Mouse (Mus musculus): ENCODE data around the gene Lysmd1. TPM values are rescaled to one million over a fixed set of nuclear protein-coding genes. Genes with fewer than 3 reads are reported as not detected.

The Lysmd1 gene
- polyA plus RNA-seq, 1 experiment from 2014 or later, result 23.4 TPM

DNA sequence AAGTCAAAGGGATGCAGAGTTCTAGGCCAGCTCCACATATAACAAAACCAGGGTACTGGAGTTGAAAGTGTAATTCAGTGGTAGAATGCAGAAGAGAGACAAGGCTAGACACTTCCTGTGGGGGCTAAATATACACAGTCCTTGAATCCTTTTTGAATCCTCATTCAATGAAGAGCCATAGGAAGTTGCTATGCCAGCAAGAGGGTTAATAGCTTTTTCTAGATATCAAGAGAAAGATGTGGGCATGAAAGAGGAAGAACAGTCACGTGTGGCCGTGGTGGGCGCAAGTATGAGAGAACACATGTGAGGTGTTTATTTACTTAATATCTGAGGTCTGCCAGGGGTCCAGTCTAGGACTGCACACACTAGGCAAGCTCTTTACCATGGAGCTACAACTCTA lies 2.4 kb downstream of the Lysmd1 start:
- no peak for DNase-seq (ENCODE audit: low spot score)

DNA sequence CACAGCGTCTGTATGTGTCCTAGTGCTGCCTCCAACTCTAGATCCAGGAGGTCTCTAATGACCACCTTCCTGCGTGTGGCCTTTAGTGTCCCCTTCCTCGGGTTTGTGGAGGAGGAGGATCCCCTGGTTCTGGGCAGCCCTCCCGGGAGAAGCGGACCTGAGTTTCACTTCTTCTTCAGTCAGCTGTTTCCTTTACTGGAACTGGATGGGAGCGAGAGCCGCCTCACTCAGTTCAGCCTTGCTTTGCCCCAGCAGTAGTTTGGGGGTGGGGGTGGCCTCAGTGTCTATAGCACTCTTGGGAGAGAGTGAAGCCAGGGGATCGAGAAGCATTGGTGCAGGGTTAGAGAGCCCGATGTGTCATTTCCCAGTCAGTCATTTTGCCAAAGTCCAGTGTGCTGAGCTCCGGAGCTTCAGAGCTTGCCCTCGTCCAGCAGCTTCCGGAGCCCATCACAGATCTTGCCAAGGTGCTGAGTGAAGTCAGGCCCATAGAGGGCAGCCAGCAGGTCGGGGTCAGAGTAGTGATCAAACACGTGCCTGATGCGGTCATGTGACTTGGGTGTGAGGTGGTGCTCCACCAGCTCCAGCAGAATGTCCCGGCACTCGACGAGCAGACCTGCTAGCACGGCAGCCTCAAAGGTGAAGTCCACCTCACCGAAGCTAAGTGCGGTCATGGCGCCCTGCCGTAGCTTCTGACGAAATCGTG lies 5.8 kb downstream of the Lysmd1 start:
- no peak for DNase-seq (ENCODE audit: low spot score)

DNA sequence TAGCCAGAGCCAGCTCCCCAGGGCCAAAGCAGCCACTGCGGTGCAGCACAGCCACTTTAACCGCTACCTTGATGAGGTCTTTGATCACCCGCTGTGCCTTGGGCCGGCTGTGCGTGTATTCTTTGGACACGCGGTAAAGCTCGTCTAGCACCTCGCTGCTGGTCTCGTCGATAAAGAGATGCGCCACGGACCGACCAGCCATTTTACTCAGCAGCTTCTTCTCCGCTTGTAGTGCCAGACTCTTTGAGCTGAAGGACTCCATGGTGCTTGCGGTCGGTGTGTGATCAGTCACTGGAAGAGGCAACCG lies 6.4 kb downstream of the Lysmd1 start:
- no peak for DNase-seq (ENCODE audit: low spot score)

DNA sequence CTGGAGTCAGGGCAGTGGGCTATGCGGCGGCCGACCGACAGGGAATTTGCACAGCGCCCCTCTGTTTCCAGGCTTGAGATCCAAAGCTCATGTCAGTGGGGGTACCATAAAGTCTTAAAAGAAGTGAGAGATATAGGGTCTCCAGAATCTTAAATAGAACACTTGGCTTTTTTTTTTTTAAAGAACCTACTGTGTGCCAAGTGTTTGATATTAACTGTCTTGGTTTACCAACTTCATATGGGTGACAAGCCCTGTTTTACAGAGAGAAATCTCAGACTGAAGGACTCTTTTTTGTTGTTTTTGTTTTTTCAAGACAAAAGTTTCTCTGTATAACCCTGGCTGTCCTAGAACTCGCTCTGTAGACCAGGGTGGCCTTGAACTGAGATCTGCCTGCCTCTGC lies 6.9 kb downstream of the Lysmd1 start:
- no peak for DNase-seq (ENCODE audit: low spot score)

DNA sequence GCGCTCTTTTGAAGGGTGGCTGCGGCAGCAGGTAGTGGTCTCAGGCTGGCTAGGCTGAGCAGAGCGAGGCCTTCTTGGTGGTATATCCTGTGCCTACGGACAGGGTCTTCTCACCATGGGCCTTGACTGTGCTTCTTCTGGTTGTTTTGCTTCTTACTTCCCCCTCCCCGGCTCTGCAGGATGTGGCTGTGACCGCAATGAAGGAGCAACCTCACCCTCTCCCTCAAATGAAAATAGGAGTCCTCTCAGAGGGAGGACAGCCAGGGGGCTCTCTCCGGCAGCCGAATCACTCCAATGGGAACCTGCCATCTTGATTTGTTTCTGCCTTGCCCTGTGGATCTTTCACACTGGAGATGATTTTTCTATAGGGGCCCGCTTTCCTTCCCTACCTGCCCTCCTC lies 7.6 kb downstream of the Lysmd1 start:
- peak; percentile 90 for DNase-seq (ENCODE audit: low spot score)

DNA sequence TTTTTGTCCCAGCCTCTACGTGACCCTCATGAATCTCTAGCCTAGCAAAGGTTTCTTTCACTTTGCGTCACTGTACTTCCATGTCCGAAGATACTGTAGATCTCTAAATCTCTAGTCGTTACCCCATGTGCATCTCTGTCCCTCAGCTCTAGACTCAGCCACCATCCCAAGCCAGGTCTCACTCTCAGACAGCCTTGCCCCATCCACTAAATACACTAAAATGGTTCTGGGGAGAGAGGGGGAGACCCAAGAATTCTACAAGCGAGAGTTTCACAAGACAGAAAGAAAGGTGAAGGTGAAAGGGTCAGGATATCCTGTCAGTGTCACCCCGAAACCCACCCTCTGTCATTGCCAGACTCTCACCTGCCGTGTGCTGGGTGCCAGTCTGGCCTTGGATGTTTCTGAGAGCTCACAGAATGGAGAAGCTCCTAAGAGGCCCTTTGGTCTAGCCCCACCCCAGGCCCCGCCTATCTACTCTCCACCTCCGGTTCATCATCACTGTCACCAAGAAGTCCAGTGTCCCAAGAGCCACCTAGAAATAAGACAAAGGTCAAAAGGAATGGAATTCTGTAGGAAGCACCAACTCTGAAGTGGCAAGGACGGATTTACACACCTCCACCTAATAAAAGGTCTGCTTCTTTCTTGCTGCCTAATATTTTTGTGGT lies 8.2 kb downstream of the Lysmd1 start, which contains the start of gene Tnfaip8l2:
TSS of gene Tnfaip8l2 (minus strand) at position 409 of the 665 bp plus-strand sequence.
- peak; percentile 57 for DNase-seq (ENCODE audit: low spot score)

DNA sequence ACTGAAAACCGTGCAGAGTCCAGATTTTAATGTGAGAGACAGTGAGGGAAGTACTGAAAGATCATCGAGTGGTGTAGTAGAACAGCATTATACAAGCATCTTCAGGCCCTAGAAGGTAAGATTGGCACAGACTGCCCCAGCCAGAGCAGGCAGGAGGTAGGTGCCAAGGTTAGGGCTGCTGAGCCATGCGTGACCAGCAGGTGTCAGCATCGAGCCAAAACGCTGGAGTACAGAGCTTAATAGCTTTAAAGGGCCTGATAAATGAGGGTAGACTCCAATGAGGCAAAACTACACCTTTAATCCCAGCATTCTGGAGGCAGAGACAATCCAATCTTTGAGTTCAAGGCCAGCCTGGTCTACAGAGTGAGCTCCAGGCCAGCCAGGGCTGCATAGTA lies 8.7 kb downstream of the Lysmd1 start:
- peak; percentile 88 for DNase-seq (ENCODE audit: low spot score)

DNA sequence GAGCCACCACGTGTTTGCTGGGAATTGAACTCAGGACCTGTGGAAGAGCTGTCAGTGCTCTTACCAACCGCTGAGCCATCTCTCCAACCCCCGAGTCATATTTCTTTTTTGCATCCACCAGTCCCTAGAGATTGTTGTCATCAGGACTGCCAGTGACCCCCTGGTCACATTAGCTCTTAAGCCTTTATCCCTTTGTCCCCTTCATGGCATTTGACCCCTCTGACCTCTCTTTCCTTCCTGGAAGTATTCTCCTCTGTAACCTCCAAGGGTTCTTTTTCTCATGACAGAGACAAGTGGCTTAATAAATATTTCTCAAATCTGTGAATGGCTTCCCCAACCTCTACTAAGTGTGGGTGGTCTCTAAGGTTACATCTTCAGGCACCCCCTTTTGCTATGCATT lies 14.0 kb downstream of the Lysmd1 start:
- DNase-seq (ENCODE audit: low spot score), result no peak

DNA sequence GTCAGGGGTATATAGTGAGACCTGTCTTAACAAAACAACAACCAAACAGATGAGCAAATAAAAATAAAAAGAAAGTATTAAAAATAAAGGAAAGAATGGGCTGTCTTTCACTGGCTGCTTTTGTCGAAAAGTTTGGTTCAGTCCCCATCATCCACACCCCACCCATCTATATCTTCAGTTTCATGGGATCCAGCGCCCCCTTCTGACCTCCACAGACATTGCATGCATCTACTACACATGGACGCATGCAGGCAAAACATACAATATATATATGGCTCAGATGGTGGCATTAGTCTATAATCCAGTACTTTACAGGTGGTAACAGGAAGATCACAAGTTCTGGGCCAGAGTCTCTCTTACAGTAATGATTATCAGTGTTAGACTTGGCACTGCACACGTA lies 20.0 kb downstream of the Lysmd1 start:
- peak; percentile 70 for DNase-seq (ENCODE audit: low spot score)

DNA sequence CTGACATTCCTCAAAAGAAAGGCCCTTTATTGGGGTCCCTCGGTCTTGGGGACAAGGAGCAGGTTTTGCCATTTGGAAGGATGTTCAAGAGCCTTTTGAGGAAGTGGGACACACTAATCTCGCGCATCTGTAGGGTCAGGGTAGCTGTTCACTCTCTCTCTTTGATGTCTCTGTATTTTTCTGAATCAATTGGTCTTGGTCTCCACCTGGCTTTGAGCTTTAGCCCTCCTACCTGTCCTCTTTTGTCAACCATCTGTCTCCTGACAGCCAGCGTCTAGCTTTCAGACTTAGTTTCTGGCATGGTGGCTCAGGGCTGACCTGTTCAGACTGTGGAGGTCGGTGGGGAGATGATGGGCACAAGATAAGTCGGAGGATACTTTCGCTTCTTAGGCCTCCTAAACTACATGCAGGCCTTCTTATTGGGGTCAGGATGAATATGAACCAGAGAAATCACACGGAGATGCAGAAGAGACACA lies 25.7 kb downstream of the Lysmd1 start:
- DNase-seq (ENCODE audit: low spot score), result no peak

DNA sequence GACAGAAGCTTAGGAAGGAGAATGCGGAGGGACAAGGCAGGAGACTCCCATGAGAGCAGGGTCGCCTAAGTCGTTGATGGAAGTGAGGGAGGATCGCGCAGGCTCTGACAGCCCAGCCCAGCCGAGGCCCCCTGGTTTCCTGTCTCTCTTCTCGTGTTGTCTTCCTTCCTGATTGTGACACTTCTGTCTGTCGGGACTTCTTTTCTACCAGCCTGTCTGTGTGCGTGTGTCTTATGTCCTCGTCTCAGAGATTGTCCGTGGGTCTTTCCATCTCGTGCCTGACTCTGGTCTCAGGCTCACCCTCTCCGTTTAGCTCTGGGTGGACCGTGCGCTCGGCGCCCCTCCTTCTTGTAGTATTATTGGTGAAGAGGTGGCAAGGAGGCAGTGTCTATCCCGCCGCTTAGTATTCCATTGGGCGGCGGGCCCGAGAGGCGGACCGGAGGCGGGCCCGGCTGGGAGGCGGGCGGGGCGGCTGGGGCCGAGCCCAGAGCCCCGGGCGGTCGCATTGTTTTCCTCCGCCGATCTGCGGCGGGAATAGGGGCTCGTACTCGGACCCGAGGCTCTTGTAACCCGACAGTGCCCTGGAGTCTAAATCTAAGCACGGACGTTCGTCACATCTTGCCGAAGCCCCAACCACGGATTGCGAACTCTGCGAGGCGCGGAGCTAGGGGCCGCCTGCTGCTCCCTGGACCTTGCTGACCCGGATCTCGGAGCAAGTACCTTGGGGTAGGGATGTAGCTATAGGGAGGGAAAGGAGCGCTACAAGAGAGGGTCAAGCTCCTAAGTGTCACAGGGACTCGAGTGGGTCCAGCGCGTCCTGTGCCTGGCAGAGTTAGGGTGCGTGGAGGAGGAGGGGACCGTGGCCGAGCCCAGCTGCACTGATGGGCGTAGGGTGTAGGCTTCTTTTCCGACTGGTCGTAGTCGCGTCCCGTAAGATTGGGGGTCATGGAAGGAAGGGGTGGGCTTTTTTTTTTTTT lies 26.4 kb downstream of the Lysmd1 start, which contains the start of gene Sema6c:
TSS of gene Sema6c (plus strand) at position 471 of the 977 bp plus-strand sequence.
- peak; percentile 89 for DNase-seq (ENCODE audit: low spot score)

DNA sequence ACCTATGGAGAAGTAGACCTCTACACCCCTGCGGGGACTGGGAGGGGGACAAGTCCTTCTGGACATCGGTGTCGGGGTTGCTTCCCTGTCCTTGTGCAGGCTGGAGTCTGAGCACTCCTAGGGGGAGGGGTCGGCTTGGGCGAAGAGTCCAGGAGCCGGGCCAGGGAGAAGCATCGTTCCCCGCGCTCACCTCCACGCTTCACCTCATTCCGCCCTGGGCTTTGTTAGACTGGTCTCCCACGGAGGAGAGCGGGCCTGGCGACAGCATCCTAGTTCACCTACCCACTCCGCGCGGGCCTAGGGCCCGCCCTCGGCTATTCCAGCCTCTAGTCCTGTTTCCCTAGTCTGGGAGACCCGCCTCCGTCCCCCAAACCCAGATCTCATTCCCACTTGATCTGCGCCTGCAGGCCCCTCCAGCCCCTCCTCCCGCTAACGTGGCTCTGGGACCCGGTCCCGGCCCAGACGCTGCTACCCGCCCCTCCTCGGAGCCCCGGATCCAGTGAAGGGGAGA lies 27.2 kb downstream of the Lysmd1 start:
- no peak for DNase-seq (ENCODE audit: low spot score)

DNA sequence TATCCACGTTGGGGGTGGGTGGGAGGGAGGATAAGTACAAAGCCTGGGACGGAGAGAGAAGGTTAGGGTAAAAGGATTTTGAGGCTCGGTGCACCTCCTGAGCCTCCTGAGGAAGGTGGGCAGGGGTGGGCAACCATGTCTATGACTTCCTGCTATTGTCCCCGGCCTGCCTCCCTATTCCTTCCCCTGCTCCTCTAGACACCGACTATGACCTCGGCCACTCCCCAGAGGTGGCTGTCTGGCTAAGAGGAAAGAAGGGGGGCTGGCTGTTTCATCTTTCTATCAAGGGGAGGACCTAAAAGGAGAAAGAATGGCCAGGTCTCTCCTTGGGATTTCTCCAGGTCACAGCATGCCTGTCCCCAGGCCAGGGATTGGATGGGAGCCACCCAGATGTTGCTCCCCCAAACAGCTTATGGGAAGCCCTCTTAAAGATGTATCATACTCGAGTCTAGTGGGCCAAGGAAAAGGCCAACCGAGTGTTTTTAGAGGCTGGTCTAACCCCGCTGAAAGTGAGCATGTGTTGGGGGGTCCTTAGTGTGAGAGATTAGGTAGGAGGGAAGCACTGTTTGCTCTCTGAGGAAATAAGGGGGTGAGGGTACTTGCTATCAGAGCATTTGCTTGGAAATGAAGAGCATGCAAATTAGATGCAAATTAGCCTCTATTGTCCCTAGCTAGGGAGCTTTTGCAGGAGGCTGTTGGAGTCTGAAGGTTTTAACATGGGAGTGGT lies 27.9 kb downstream of the Lysmd1 start:
- DNase-seq (ENCODE audit: low spot score), result no peak

DNA sequence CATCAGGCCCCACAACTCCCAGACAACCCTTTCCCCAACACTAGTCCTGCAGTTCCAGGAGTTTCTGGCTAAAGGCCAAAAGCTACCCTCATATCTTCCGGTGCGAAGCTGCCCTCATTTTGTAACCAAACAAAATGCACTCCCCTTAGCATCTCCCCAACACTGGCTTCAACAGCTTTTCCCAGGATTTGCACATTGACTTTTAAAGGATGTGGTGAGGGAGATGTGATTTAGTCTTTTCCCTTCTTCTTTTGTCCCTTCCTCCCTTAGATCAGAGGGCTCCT lies 28.4 kb downstream of the Lysmd1 start:
- no peak for DNase-seq (ENCODE audit: low spot score)

DNA sequence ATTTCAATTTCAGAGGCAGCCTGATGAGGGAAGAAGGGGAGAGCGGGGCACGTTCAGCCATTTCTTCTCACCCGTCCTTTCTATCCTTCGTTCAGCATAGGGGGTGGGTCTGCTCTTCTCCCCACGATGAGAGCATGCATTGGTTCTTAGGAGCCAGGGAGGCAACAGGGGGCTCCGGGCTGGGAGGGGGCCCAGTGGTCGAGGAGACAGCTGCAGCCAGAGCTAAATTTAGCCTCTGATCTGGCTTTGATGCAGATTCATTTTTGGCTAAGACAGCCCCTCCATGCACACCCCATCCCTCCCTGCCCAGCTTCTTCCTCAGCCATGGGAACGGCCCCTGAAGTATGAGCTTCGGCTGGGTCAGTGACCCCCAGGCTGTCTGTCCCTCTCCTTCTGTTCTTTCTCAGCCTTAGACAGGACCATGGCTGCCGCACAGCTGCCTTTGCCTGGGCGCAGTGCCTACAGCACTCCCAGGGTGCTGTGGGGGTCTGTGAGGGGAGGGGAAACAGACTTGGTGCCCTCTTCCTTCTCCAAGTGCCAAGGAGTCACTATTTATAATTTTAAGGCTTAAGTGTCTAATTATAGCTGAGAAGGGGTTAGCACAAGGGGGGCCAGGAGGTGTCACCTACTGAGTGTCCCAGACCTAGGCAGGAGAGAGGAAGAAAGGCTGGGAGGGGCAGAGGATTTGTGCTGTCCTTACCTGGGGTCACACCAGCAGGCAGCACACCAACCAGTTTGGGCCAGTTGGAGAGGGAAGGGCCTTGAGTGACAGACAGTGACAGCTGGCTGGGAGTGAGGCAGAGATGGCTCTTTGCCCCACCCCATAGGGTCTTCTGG lies 29.7 kb downstream of the Lysmd1 start:
- no peak for DNase-seq (ENCODE audit: low spot score)

DNA sequence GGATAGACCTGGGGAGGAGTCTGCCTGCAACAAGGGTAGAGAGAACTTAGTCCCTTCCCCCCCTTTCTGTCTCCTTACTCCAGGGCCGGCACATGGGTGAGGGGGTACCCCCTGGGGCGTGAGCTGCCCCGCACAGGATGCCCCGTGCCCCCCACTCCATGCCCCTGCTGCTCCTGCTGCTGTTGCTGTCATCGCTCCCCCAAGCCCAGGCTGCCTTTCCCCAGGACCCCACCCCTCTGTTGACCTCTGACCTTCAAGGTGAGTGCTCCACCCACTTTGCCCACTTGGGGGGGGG lies 30.3 kb downstream of the Lysmd1 start:
- DNase-seq (ENCODE audit: low spot score), result no peak

DNA sequence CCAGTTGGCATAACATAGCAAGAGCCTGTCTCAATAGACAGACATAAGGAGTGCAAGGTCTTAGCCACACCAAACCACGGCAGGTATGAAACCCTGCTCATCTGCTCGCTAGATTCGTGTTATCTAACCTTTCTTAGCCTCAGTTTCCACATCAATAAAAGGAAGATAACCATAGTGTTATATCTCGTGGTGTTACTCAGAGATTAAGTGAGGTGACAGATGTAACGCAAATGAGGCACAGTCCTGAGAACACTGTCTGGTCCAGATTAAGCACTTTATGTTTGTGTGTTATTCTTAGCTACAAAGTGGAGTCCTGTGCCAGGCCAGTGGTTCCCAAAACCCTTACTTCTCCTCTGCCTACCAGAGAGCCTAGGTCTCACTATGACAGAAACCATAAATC lies 31.0 kb downstream of the Lysmd1 start:
- no peak for DNase-seq (ENCODE audit: low spot score)

DNA sequence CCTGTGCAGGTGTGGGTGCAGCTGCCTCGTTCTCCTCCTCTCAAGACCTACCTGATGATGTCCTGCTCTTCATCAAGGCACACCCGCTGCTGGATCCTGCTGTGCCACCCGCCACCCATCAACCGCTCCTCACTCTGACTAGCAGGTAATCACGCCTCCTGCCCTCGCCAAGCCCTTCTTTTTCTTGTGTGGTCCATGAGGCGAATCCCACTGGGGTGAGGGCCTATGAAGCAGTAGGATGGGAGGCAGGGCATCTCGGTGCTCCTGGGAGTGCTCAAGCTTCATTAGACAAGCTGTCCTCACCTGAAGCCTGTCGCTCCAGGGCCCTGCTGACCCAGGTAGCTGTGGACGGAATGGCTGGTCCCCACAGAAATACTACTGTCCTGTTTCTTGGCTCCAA lies 36.1 kb downstream of the Lysmd1 start:
- no peak for DNase-seq (ENCODE audit: low spot score)

DNA sequence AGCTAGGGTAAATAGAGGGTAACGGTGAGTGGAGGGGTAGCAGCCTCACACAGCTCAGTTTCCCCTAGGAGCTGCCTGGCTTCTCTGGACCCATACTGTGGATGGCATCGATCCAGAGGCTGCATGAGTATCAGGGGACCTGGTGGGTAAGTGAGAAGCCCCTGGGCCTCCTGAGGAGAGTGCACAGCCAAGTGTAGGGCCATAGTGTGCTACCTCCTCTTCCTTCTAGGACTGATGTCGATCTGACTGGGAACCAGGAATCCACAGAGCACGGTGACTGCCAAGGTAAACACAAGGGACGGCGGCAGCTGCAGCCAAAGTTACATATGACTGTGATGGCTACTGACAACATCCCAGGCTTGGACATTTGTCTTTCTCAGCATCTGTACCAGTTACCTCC lies 37.2 kb downstream of the Lysmd1 start:
- DNase-seq (ENCODE audit: low spot score), result no peak

DNA sequence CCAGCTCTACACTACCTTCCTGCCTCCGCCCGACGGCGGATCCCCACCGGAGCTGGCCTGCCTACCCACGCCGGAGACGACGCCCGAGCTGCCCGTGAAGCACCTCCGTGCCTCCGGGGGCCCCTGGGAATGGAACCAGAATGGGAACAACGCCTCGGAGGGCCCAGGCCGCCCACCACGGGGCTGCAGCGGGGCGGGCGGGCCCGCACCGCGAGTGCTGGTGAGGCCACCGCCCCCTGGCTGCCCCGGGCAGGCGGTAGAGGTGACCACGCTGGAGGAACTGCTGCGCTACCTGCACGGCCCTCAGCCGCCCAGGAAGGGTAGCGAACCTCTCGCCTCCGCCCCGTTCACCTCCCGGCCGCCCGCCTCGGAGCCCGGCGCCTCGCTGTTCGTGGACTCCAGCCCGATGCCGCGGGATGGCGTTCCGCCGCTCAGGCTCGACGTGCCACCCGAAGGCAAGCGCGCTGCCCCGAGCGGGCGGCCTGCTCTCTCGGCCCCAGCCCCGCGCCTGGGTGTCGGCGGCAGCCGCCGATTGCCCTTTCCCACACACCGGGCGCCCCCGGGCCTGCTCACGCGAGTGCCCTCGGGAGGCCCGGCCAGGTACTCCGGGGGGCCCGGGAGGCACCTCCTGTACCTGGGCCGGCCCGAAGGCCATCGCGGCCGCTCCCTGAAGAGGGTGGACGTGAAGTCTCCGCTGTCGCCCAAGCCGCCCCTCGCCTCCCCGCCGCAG lies 38.8 kb downstream of the Lysmd1 start:
- no peak for DNase-seq (ENCODE audit: low spot score)
